Comparison of ENCODE assay signal across 32 mouse cellular contexts in genomic region chr1:166730886-166731285, GRCm38 (mm10). TPM values are rescaled to one million over a fixed set of nuclear protein-coding genes. Genes with fewer than 3 reads are reported as not detected.
DNase-seq lines count a peak whose midpoint lies in the region; ATAC-seq lines count a peak whose summit lies in the region.
"Had no signal": no experiment of that assay in that cellular context is flagged by ENCODE, and none has a peak within 500 bp of the region (broad histone marks: within the 10 kb centered on the region; RNA-seq: fewer than 3 reads in every experiment).

No protein-coding gene starts in this region.

- peak overlapping the region; percentile 62 for H3K4me3 ChIP-seq in megakaryocyte, embryonic 14.5 days (replicated peaks)
- H3K4me3 ChIP-seq: embryonic facial prominence, embryonic 12.5 days; embryonic facial prominence, embryonic 15.5 days; heart, embryonic 12.5 days; heart, embryonic 15.5 days; hindbrain, embryonic 10.5 days; hindbrain, embryonic 13.5 days had no signal

- H3K4me1 ChIP-seq in megakaryocyte, embryonic 14.5 days, result peaks cover 9% of the 10 kb centered on the region
- H3K4me1 ChIP-seq: embryonic facial prominence, embryonic 12.5 days; embryonic facial prominence, embryonic 15.5 days; heart, embryonic 12.5 days; heart, embryonic 15.5 days; hindbrain, embryonic 10.5 days; hindbrain, embryonic 13.5 days had no signal

- ATAC-seq in megakaryocyte, adult 5-6 weeks (ENCODE audit: poor library complexity, severe bottlenecking), result no peak
- ATAC-seq in megakaryocyte progenitor cell, adult 5-6 weeks (replicated peaks; ENCODE audit: poor library complexity), result 0 out of 2 replicates have a peak, but pooled peaks have one; percentile 26
- ATAC-seq: CD4-positive, CD25-positive, alpha-beta regulatory T cell, adult 4 months; forebrain, embryonic 14.5 days; forebrain, postnatal 0 days; hindbrain, embryonic 16.5 days; Patski had no signal

- no peaks in the 10 kb centered on the region for H3K36me3 ChIP-seq in megakaryocyte, embryonic 14.5 days (replicated peaks; ENCODE audit: low read length)
- H3K36me3 ChIP-seq: embryonic facial prominence, embryonic 12.5 days; embryonic facial prominence, embryonic 15.5 days; heart, embryonic 12.5 days; heart, embryonic 15.5 days; hindbrain, embryonic 10.5 days; hindbrain, embryonic 13.5 days had no signal

- peak; percentile 2 for DNase-seq in NIH3T3 (ENCODE audit: low read depth)
- DNase-seq in embryo, embryonic 11 days, result no peak
- DNase-seq in ovary, adult 18-20 months (ENCODE audit: low spot score), result no peak
- DNase-seq: adrenal gland, postnatal 10 days; adrenal gland, postnatal 36 days; cerebellum, adult 18-20 months; cerebellum, adult 9-10 months; cerebellum, postnatal 14 days; forebrain, postnatal 0 days; gastrocnemius, postnatal 25 days; heart, postnatal 10 days; heart, postnatal 36 days had no signal

- H3K9me3 ChIP-seq in megakaryocyte, embryonic 14.5 days, result no peaks in the 10 kb centered on the region
- H3K9me3 ChIP-seq: embryonic facial prominence, embryonic 12.5 days; embryonic facial prominence, embryonic 15.5 days; heart, embryonic 12.5 days; heart, embryonic 15.5 days; hindbrain, embryonic 10.5 days; hindbrain, embryonic 13.5 days had no signal

- H3K27me3 ChIP-seq in megakaryocyte, embryonic 14.5 days (replicated peaks), result peaks cover 2% of the 10 kb centered on the region
- H3K27me3 ChIP-seq: embryonic facial prominence, embryonic 12.5 days; embryonic facial prominence, embryonic 15.5 days; heart, embryonic 12.5 days; heart, embryonic 15.5 days; hindbrain, embryonic 13.5 days had no signal

RNA-seq across cellular contexts. Expression of gene Fmo9, which starts 49.2 kb away (rescaled TPM):
- polyA plus RNA-seq in megakaryocyte, embryonic 14.5 days (2012; ENCODE audit: insufficient read depth, low replicate concordance), result not detected in 2 replicates
- not detected in 2 replicates for total RNA-seq in megakaryocyte, adult 5-6 weeks (2015)
- not detected in 2 replicates for total RNA-seq in megakaryocyte, adult 5-6 weeks (2017)
- not detected in 2 replicates for total RNA-seq in megakaryocyte progenitor cell, adult 5-6 weeks (2015)
- total RNA-seq in megakaryocyte progenitor cell, adult 5-6 weeks (2017), result not detected in 2 replicates
- total RNA-seq: adrenal gland, adult 18-20 months; adrenal gland, postnatal 10 days; adrenal gland, postnatal 36 days; ES-E14; forebrain, postnatal 0 days; gastrocnemius, adult 8-10 months; gastrocnemius, postnatal 25 days; heart, postnatal 10 days; heart, postnatal 36 days had no signal
- polyA plus RNA-seq: C2C12; CD4-positive, CD25-positive, alpha-beta regulatory T cell, adult 4 months; embryonic facial prominence, embryonic 12.5 days; forebrain, embryonic 11.5 days; forebrain, embryonic 14.5 days; forebrain, postnatal 0 days; frontal cortex, adult 2 months; gonadal fat pad, adult 2 months; heart, embryonic 12.5 days; heart, embryonic 15.5 days; hindbrain, embryonic 10.5 days; hindbrain, embryonic 13.5 days; hindbrain, embryonic 16.5 days; Patski had no signal
